Mouse (Mus musculus): ENCODE data around the gene Kcnj6. TPM values are rescaled to one million over a fixed set of nuclear protein-coding genes. Genes with fewer than 3 reads are reported as not detected.

The Kcnj6 gene
- 11.6 TPM for polyA plus RNA-seq (2014; fragmentation: Illumina TruSeq; extraction: RNeasy Lipid Tissue Mini Kit (QIAGEN cat#74804); ENCODE audit: low read depth, low replicate concordance)

DNA sequence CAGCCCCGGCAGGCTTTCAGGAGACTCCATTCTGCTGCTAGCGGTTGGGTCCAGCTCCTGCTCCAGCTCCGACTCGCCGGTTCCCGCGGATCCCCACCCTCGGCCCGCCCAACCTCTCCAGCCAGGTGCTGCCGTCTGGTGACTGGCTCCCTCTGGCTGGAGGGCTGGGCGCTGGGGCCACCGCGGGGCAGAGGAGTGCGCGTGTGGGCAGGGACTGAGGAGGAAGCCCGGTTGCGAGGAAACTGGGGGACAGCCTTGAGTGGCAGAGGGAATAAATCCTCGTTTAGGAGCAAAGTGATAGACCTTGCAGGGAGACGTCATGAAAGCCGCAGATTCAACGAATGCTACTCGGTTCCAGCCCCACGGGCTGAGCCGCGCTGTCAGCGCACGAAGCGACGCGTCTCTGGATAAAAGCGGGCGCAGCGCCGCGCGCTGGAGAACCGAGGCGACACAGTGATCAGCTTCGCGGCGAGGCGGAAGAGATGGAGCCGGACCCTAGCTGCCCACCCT, at the start of gene Kcnj6:
Gene Kcnj6, minus strand, starts transcription at position 362 of the 510 bp plus-strand sequence.

Data from testis, adult 10 weeks (tissue).